Mouse (Mus musculus): Measurements from ENCODE around the gene Pitpna. TPM values are rescaled to one million over a fixed set of nuclear protein-coding genes. Genes with fewer than 3 reads are reported as not detected.

Pitpna gene
- polyA plus RNA-seq, 1 experiment from 2014 or later, result 161 TPM

DNA sequence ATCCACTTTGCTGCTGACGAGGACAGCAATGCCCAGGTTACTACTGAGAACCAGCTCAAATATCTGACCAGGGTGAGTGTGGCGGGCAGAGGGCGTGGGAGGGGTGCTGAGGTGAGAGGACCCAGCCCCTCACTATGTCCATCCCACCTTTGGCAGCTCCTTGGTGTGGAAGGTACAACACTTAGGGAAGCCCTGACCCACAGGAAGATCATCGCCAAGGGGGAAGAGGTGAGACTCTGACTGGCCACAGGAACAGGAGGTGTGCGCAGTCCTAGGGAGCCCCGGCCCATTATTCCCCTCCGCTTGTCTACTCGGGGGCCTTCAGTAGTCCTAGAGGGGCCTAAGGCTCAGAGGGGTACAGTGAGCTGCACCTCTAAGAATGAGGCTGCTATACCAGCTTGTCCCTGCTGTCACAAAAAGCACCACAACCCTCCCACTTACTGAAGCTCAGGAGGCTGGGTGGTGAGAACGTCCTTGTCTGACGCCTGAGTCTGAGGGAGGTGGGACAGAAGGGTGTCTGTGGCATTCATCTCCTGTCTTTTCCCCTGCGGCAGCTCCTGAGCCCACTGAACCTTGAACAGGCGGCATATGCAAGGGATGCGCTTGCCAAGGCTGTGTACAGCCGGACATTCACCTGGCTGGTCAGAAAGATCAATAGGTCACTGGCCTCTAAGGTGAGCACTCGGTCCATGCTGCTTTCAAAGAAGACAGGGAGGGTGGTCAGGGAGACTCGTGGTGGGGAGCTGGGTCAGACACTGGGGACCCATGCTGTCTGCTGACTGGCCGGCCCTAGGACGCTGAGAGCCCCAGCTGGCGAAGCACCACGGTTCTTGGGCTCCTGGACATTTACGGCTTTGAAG is 73.3 kb downstream of the Pitpna start:
- Histone ChIP-seq H3K36me3 (ENCODE audit: control insufficient read depth, insufficient read depth) (peaks cover 68% of the 10 kb centered on the region), H3K4me3 (ENCODE audit: low read depth, low read length) (no peak overlapping the region), H3K4me1 (replicated peaks; ENCODE audit: control insufficient read depth, insufficient read depth, low read length) (no peaks in the 10 kb centered on the region), H3K9ac (ENCODE audit: low read depth, low read length) (no peak overlapping the region), H3K4me2 (replicated peaks; ENCODE audit: low read depth) (no peak overlapping the region), H3K9me3 (ENCODE audit: control insufficient read depth) (no peaks in the 10 kb centered on the region), H3K27me3 (replicated peaks; ENCODE audit: control insufficient read depth, insufficient read depth, low read length) (no peaks in the 10 kb centered on the region), H3K27ac (ENCODE audit: low read depth, low read length) (no peak overlapping the region)
- WGBS, result 89% methylated on average over 21 of the region's 21 CpGs
- no peak for TF ChIP-seq CTCF (IDR thresholded peaks at IDR 0.05; ENCODE audit: low read depth)
- ATAC-seq, result no peak

DNA sequence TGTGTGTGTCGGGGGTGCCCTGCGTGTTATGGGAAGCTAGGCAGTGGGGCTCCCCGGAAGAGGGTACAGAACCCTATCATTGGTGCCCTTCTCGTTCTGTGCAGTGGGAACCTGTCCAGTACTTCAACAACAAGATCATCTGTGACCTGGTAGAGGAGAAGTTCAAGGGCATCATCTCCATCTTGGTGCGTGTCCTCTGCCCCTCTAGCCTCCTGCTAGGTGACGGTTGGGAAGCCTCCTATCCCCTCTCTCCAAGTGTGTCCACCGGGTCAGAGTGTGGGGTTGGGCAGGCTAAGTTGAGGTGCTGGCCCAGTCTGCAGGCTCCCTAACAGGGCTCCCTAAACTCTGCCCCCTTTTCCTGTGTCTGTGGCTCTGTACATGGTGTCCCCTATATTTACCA is 74.2 kb downstream of the Pitpna start:
- no peak for ATAC-seq
- 88% methylated on average over 7 of the region's 7 CpGs for WGBS
- Histone ChIP-seq H3K27ac (ENCODE audit: low read depth, low read length) (no peak overlapping the region), H3K36me3 (ENCODE audit: control insufficient read depth, insufficient read depth) (peaks cover 75% of the 10 kb centered on the region), H3K9me3 (ENCODE audit: control insufficient read depth) (no peaks in the 10 kb centered on the region), H3K27me3 (replicated peaks; ENCODE audit: control insufficient read depth, insufficient read depth, low read length) (no peaks in the 10 kb centered on the region), H3K4me3 (ENCODE audit: low read depth, low read length) (no peak overlapping the region), H3K4me1 (replicated peaks; ENCODE audit: control insufficient read depth, insufficient read depth, low read length) (no peaks in the 10 kb centered on the region), H3K4me2 (replicated peaks; ENCODE audit: low read depth) (no peak overlapping the region), H3K9ac (ENCODE audit: low read depth, low read length) (no peak overlapping the region)
- no peak for TF ChIP-seq CTCF (IDR thresholded peaks at IDR 0.05; ENCODE audit: low read depth)

DNA sequence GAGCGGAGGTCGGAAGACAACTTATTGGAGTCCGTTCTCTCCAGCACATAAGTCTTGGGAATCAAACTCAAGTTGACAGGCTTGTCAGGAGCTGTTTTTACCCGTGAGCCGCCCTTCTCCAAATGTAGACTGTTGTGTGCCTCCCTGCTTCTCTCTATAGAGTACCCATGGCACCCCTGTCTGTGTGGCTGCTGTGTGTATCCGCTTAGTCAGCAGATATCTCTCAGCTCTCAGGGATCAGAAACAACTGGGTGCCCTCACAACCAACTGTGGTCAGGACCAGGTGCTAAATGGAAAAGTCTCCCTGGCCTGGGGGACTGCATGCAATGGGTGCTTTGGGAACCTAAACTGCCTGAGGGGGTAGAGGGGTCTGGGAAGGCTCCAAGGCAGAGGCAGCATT is 78.4 kb downstream of the Pitpna start:
- H3K9me3 ChIP-seq (ENCODE audit: control insufficient read depth), result no peaks in the 10 kb centered on the region
- no peak overlapping the region for H3K27ac ChIP-seq (ENCODE audit: low read depth, low read length)
- H3K27me3 ChIP-seq (replicated peaks; ENCODE audit: control insufficient read depth, insufficient read depth, low read length), result no peaks in the 10 kb centered on the region
- H3K4me2 ChIP-seq (replicated peaks; ENCODE audit: low read depth), result no peak overlapping the region
- no peak overlapping the region for H3K4me3 ChIP-seq (ENCODE audit: low read depth, low read length)
- H3K9ac ChIP-seq (ENCODE audit: low read depth, low read length), result no peak overlapping the region
- 96% methylated on average over 6 of the region's 6 CpGs for WGBS
- TF ChIP-seq CTCF (IDR thresholded peaks at IDR 0.05; ENCODE audit: low read depth), result no peak
- ATAC-seq, result no peak
- peaks cover 84% of the 10 kb centered on the region for H3K36me3 ChIP-seq (ENCODE audit: control insufficient read depth, insufficient read depth)
- no peaks in the 10 kb centered on the region for H3K4me1 ChIP-seq (replicated peaks; ENCODE audit: control insufficient read depth, insufficient read depth, low read length)

DNA sequence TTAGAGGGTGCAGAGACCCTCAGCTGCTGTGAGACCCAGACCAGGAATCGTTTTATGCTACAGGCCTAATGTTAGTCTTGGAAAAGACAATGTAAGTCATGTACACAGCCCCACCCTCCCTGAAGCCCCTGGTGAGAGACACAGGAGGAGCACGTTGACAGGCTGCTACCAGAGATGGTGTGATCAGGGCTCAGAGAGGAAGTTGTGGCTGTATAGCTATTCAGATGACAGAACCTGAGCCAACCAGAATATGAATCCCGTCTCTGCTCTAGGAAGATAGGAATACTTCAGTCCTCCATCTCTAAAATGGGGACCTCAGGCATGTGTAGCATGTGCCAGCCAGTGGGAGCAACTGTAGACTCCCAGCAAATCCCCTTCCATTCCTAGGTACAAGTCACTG is 80.7 kb downstream of the Pitpna start:
- Histone ChIP-seq H3K27ac (ENCODE audit: low read depth, low read length) (no peak overlapping the region), H3K4me3 (ENCODE audit: low read depth, low read length) (no peak overlapping the region), H3K4me2 (replicated peaks; ENCODE audit: low read depth) (no peak overlapping the region), H3K4me1 (replicated peaks; ENCODE audit: control insufficient read depth, insufficient read depth, low read length) (no peaks in the 10 kb centered on the region), H3K9ac (ENCODE audit: low read depth, low read length) (no peak overlapping the region), H3K36me3 (ENCODE audit: control insufficient read depth, insufficient read depth) (peaks cover 90% of the 10 kb centered on the region), H3K27me3 (replicated peaks; ENCODE audit: control insufficient read depth, insufficient read depth, low read length) (no peaks in the 10 kb centered on the region), H3K9me3 (ENCODE audit: control insufficient read depth) (no peaks in the 10 kb centered on the region)
- no peak for ATAC-seq
- 82% methylated on average over 3 of the region's 3 CpGs for WGBS
- no peak for TF ChIP-seq CTCF (IDR thresholded peaks at IDR 0.05; ENCODE audit: low read depth)

DNA sequence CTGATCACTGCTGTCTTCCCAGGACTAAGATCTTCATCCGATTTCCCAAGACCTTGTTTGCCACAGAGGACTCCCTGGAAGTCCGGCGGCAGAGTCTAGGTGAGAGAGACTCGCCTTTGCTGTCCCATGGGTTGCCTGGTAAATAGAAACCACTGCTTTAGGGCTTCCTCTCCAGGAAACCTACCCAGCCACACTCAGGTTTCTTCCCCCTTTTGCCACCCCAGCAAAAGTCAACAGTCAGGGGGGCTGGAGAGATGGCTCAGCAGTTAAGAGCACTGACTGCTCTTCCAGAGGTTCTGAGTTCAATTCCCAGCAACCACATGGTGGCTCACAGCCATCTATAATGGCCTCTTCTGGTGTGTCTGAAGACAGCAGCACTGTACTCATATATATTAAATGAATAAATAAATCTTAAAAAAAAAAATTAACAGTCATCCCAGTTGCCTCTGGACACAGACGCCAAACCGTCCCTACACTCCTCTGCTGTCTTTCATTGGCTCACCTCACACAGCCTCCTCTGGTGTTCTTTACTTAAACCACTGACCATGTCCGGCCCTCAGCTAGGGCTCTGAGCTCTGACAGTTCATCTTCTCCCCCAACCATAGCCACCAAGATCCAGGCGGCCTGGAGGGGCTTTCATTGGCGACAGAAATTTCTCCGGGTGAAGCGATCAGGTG is 81.4 kb downstream of the Pitpna start:
- Histone ChIP-seq H3K4me1 (replicated peaks; ENCODE audit: control insufficient read depth, insufficient read depth, low read length) (no peaks in the 10 kb centered on the region), H3K4me2 (replicated peaks; ENCODE audit: low read depth) (no peak overlapping the region), H3K36me3 (ENCODE audit: control insufficient read depth, insufficient read depth) (peaks cover 88% of the 10 kb centered on the region), H3K9me3 (ENCODE audit: control insufficient read depth) (no peaks in the 10 kb centered on the region), H3K9ac (ENCODE audit: low read depth, low read length) (no peak overlapping the region), H3K27me3 (replicated peaks; ENCODE audit: control insufficient read depth, insufficient read depth, low read length) (no peaks in the 10 kb centered on the region), H3K27ac (ENCODE audit: low read depth, low read length) (no peak overlapping the region), H3K4me3 (ENCODE audit: low read depth, low read length) (no peak overlapping the region)
- no peak for ATAC-seq
- TF ChIP-seq CTCF (IDR thresholded peaks at IDR 0.05; ENCODE audit: low read depth), result no peak
- WGBS, result 85% methylated on average over 11 of the region's 11 CpGs

DNA sequence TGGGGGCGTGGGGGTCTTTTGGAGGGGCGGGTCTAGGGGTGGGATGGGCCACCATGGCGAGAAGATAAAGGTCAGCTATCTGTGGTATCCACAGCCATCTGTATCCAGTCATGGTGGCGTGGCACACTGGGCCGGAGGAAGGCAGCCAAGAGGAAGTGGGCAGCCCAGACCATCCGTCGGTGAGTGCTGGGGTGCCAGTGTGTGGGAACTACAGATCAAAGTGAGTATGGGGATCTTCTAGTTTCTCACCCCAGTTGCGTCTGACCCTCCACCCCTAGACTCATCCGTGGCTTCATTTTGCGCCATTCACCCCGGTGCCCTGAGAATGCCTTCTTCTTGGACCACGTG is 81.9 kb downstream of the Pitpna start:
- Histone ChIP-seq H3K36me3 (ENCODE audit: control insufficient read depth, insufficient read depth) (peaks cover 86% of the 10 kb centered on the region), H3K4me1 (replicated peaks; ENCODE audit: control insufficient read depth, insufficient read depth, low read length) (no peaks in the 10 kb centered on the region), H3K27ac (ENCODE audit: low read depth, low read length) (no peak overlapping the region), H3K4me2 (replicated peaks; ENCODE audit: low read depth) (no peak overlapping the region), H3K4me3 (ENCODE audit: low read depth, low read length) (no peak overlapping the region), H3K9ac (ENCODE audit: low read depth, low read length) (no peak overlapping the region), H3K27me3 (replicated peaks; ENCODE audit: control insufficient read depth, insufficient read depth, low read length) (no peaks in the 10 kb centered on the region), H3K9me3 (ENCODE audit: control insufficient read depth) (no peaks in the 10 kb centered on the region)
- ATAC-seq, result no peak
- TF ChIP-seq CTCF (IDR thresholded peaks at IDR 0.05; ENCODE audit: low read depth), result no peak
- 97% methylated on average over 12 of the region's 12 CpGs for WGBS

Data from intestine, postnatal 0 days (tissue).